Mouse (Mus musculus) C2C12 (cell line): Measurements from ENCODE around the gene Mettl4.

Source experiments
- CEBPB ChIP-seq: IDR thresholded peaks from one replicate; pipeline ENCODE4 v1.6.1; 2011; ENCODE audit warnings: low read depth, mild to moderate bottlenecking, control low read depth, moderate library complexity
- CTCF ChIP-seq: IDR thresholded peaks from one replicate; pipeline ENCODE4 v1.5.1; 2011; ENCODE audit not compliant: control insufficient read depth, insufficient read depth, insufficient read length
- FOSL1 ChIP-seq: IDR thresholded peaks from one replicate; pipeline ENCODE4 v1.8.0; 2011; ENCODE audit warnings: mild to moderate bottlenecking, low read length; ENCODE audit not compliant: poor library complexity, insufficient read depth, severe bottlenecking
- USF1 ChIP-seq: IDR thresholded peaks from one replicate; pipeline ENCODE4 v1.6.1; 2011; ENCODE audit warnings: low read depth, mild to moderate bottlenecking, control low read depth, moderate library complexity

GRCm38 (mm10) chr17:94673515-94674317 is 76.1 kb downstream of the Mettl4 start:
- TF ChIP-seq CEBPB (no peak), CTCF (no peak), USF1 (no peak), FOSL1 (no peak)
